Mouse (Mus musculus) liver, embryonic 14.5 days (tissue): ENCODE results near the gene Arsg. TPM values are rescaled to one million over a fixed set of nuclear protein-coding genes. Genes with fewer than 3 reads are reported as not detected.
"Not testable (repeated sequence)": the region's sequence is repeated elsewhere in the genome, so short reads cannot be mapped to it uniquely, and the experiment has no call there.

Experiments used
- ATAC-seq: fragments of 200-750 bp; cut with Nextera tagmentation; 2 replicates; pipeline ENCODE4 v1.8.0; 2017; ENCODE audit warnings: moderate number of reproducible peaks, mild to moderate bottlenecking, moderate library complexity; ENCODE audit not compliant: insufficient read depth
- DNase-seq, 3 experiments: peaks; one replicate each; pipeline ENCODE4 v3.0.0-alpha.2; 2012 to 2013; ENCODE audit warnings: low read depth in 3 of 3, low spot score in 3 of 3
- H3K27ac ChIP-seq: fragments of 300-500 bp; sonication (generic); 2 replicates; pipeline ENCODE4 v1.5.1; 2014; ENCODE audit warnings: moderate library complexity, mild to moderate bottlenecking, control low read depth, inconsistent platforms
- H3K27me3 ChIP-seq: fragments of 300-500 bp; sonication (generic); 2 replicates; pipeline ENCODE4 v1.6.1; 2014; ENCODE audit warnings: mild to moderate bottlenecking, low read length, moderate library complexity; ENCODE audit not compliant: control insufficient read depth, insufficient read depth
- H3K36me3 ChIP-seq: fragments of 300-500 bp; sonication (generic); replicated peaks from 2 replicates; pipeline ENCODE4 v1.6.1; 2014; ENCODE audit warnings: low read depth; ENCODE audit not compliant: control insufficient read depth, insufficient read depth
- H3K4me1 ChIP-seq, 2 experiments: fragments of 200-500 bp in 1 of 2; fragments of 300-500 bp in 1 of 2; sonication (generic) in 1 of 2; replicated peaks; 2 replicates each; pipeline ENCODE4 v1.6.1; 2012 to 2014; ENCODE audit warnings: antibody characterized with exemption in 1 of 2, inconsistent platforms in 1 of 2, low read length in 1 of 2; ENCODE audit not compliant: control insufficient read depth in 2 of 2, insufficient read depth in 2 of 2
- H3K4me2 ChIP-seq: fragments of 300-500 bp; sonication (generic); 2 replicates; pipeline ENCODE4 v1.6.1; 2014; ENCODE audit warnings: low read depth, mild to moderate bottlenecking, control low read depth, moderate library complexity
- H3K4me3 ChIP-seq, 2 experiments: fragments of 200-500 bp in 1 of 2; fragments of 300-500 bp in 1 of 2; sonication (generic) in 1 of 2; 2 replicates each; pipeline ENCODE4 v1.5.1; 2012 to 2014; ENCODE audit warnings: low read depth in 2 of 2, low read length in 2 of 2, mild to moderate bottlenecking in 2 of 2, control low read depth in 1 of 2, inconsistent platforms in 1 of 2, moderate library complexity in 1 of 2; ENCODE audit not compliant: insufficient read depth in 1 of 2
- H3K9ac ChIP-seq: fragments of 300-500 bp; sonication (generic); replicated peaks from 2 replicates; pipeline ENCODE4 v1.6.1; 2014; ENCODE audit warnings: mild to moderate bottlenecking, control low read depth, moderate library complexity
- H3K9me3 ChIP-seq: fragments of 300-500 bp; sonication (generic); 2 replicates; pipeline ENCODE4 v1.6.1; 2016; ENCODE audit warnings: low read length, mixed read lengths; ENCODE audit not compliant: control insufficient read depth
- CTCF ChIP-seq: IDR thresholded peaks from 2 replicates; pipeline ENCODE4 v1.5.1; 2016; ENCODE audit warnings: antibody characterized with exemption, low read depth, control low read depth
- EP300 ChIP-seq: IDR thresholded peaks from 2 replicates; pipeline ENCODE4 v1.6.1; 2016; ENCODE audit warnings: antibody characterized with exemption, low read depth
- WGBS: fragments of 180-500 bp; shearing (Covaris S2); extraction: QIAGEN DNeasy Blood & Tissue Kit; methylation state at CpG from one replicate; pipeline ENCODE4 v1.1.7; 2014; ENCODE audit not compliant: insufficient replicate concordance; 5-methylcytosine and 5-hydroxymethylcytosine counted together
- polyA plus RNA-seq, 2 experiments: library from polyadenylated mRNA; depleted of rRNA in 1 of 2; stranded (reverse) in 1 of 2; unstranded in 1 of 2; fragments of >200 nt; fragmentation: Nextera tagmentation in 1 of 2; extraction: Ambion mirVana in 1 of 2; gene quantifications; 2 replicates each; pipeline versions ENCODE4 v1.2.1 to v1.2.3; 2012 to 2014

The Arsg gene
- polyA plus RNA-seq, 2 experiments, result 2.3 to 3.8 TPM

DNA sequence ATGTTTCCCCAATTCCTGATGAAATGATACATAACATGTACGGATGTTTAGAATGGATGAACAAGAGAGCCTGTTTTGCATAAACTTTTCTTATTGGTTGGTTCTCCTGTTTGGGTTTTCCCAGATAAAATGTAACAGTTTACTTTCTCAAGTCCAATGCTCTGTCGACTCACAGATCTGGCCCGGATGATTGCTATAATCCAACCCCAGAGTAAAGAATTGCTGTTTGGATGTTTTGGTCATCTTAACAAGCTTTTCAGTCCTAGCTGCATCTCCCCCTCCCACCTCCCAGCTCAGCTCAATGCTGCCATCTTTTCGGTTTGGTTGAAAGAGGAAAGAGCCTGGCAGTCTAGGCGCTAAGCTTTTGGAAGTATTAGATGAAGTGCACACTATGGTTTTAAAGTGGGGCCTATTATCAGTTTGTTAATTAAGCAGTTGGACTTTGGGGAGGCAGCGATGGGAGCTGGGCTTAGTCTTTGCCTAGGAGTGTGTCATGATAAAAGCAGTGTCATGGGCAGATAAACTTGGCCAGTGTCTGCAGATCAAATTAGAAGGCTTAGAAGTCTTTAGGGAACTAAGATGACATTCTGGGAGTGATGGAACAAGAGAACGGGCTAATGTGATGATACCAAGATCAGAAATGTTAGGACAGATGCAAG lies 139.8 kb downstream of the Arsg start:
- Histone ChIP-seq H3K27ac (peak overlapping the region; percentile 99), H3K27me3 (no peaks in the 10 kb centered on the region), H3K4me3 (peak overlapping the region; percentile 45 to 52), H3K4me2 (peak overlapping the region; percentile 90), H3K36me3 (no peaks in the 10 kb centered on the region), H3K9me3 (no peaks in the 10 kb centered on the region), H3K9ac (peak overlapping the region; percentile 52), H3K4me1 (peaks cover 64 to 75% of the 10 kb centered on the region in 2 experiments)
- ATAC-seq (peak; percentile 22), DNase-seq (peak; percentile 81 to 86 (median 81))
- TF ChIP-seq EP300 (peak; percentile 95), CTCF (no peak)
- WGBS, result 9% methylated on average over 7 of the region's 7 CpGs

DNA sequence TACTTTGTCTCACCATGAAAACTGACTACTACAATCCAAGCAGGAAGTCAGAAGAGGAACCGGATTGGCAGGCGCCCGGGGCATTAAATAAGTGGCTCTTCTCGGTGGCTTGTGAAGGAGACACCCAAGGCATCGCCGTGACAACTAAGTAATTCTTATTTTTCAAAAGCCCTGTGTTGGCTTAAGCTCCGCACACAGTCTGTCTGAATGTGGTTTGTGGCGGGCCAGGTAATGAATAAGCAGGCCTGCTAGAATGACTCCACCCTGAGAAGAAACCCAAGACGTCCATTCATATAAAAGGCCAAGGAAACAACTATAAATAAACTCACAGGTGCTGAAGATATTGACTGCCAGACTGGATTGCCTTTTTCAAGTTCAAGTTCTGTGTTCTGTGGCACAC lies 142.1 kb downstream of the Arsg start:
- no peaks in the 10 kb centered on the region for H3K36me3 ChIP-seq
- H3K27me3 ChIP-seq, result no peaks in the 10 kb centered on the region
- WGBS, result 24% methylated on average over 9 of the region's 9 CpGs
- TF ChIP-seq CTCF (no peak), EP300 (no peak)
- peak overlapping the region; percentile 90 for H3K4me2 ChIP-seq
- H3K4me1 ChIP-seq, result peaks cover 49 to 66% of the 10 kb centered on the region in 2 experiments
- no peaks in the 10 kb centered on the region for H3K9me3 ChIP-seq
- no peak for ATAC-seq
- peak overlapping the region; percentile 45 to 61 for H3K4me3 ChIP-seq
- H3K9ac ChIP-seq, result peak overlapping the region; percentile 61
- peak overlapping the region; percentile 90 for H3K27ac ChIP-seq
- DNase-seq, result no peak

DNA sequence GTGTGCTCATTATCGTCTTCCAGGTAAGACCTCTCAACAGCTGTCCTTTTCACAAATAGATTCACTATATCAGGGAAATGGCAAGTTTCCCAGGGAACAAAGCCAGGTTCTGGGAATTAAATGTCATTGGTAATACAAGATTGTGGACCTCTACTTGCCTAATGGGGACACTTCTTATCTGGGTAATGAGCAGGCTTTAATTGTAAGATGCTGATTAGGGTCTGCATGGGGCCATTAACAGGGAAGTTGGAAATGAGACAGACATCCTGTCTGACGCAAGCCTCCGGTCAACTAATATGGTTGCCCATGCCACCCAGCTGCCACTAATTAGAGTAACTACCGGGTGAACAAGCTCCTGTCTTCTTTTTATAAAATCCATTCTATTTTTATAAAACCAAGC lies 143.2 kb downstream of the Arsg start:
- peak overlapping the region; percentile 68 for H3K9ac ChIP-seq
- DNase-seq, result peak; percentile 42 to 55 (median 45)
- peak overlapping the region; percentile 90 for H3K27ac ChIP-seq
- H3K4me3 ChIP-seq, result peak overlapping the region in 1 of 2 experiments; percentile 45; a peak in 2 of 4 replicates
- no peaks in the 10 kb centered on the region for H3K9me3 ChIP-seq
- ATAC-seq, result no peak
- no peaks in the 10 kb centered on the region for H3K27me3 ChIP-seq
- H3K36me3 ChIP-seq, result no peaks in the 10 kb centered on the region
- no peak for TF ChIP-seq CTCF
- peak; percentile 63 for TF ChIP-seq EP300
- H3K4me1 ChIP-seq, result peaks cover 50 to 66% of the 10 kb centered on the region in 2 experiments
- H3K4me2 ChIP-seq, result peak overlapping the region; percentile 90
- WGBS, result 23% methylated on average over 4 of the region's 4 CpGs

DNA sequence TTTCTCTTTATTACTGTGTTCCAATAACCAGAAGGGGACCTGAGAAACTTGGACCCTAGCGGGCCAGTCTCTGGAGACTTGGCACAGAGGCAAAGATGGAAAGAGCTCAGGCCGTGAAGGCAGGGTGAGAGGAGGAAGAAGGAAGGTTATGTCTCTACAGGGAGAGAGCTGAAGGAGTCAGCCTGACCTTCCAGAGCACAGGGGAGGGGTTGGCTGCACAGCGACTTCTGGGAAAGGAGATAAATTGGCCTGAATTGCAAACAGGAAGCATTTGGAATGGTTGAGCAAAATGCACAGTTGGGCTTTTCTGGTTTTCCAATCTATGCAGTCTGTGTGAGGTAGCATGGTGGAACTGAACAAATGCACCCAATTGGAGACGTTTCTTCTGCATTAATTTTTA lies 143.6 kb downstream of the Arsg start:
- WGBS, result 33% methylated on average over 4 of the region's 4 CpGs
- peak; percentile 45 to 57 (median 46) for DNase-seq

DNA sequence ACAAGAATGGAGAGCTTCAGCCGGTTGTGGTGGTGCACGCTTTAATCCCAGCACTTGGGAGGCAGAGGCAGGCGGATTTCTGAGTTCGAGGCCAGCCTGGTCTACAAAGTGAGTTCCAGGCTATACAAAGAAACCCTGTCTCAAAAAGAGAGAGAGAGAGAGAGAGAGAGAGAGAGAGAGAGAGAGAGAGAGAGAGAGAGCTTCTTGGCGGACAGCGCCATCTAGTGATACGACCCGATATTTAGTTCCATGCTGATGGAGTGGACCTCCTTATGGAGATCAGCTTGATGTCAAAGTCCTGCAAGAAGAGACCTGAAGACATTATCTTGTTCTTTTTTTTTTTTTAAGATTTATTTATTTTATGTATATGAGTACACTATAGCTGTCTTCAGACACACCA lies 145.9 kb downstream of the Arsg start:
- not testable (repeated sequence) for H3K36me3 ChIP-seq, H3K4me3 ChIP-seq, H3K9me3 ChIP-seq, H3K27me3 ChIP-seq, H3K9ac ChIP-seq, H3K4me2 ChIP-seq, ATAC-seq, H3K27ac ChIP-seq
- peak; percentile 62 to 66 (median 64) for DNase-seq
- 18% methylated on average over 8 of the region's 8 CpGs for WGBS
- TF ChIP-seq EP300 (0 out of 2 replicates have a peak, but pooled peaks have one; percentile 11), CTCF (peak; percentile 87)
- H3K4me1 ChIP-seq, result peaks cover 38 to 50% of the 10 kb centered on the region in 2 experiments

More for the DNA sequence above, 143.6 kb downstream of the Arsg start:
- Histone ChIP-seq H3K4me1 (peaks cover 50 to 66% of the 10 kb centered on the region in 2 experiments), H3K27ac (peak overlapping the region; percentile 90), H3K4me3 (peak overlapping the region; percentile 28 to 45; a peak in 3 of 4 replicates), H3K27me3 (no peaks in the 10 kb centered on the region), H3K4me2 (peak overlapping the region; percentile 90), H3K9ac (peak overlapping the region; percentile 68), H3K36me3 (no peaks in the 10 kb centered on the region), H3K9me3 (no peaks in the 10 kb centered on the region)
- TF ChIP-seq CTCF, result no peak
- TF ChIP-seq EP300, result no peak
- ATAC-seq, result peak; percentile 9; the same call in 1 of the 2 replicates
